17 mouse cellular contexts compared by ENCODE assay signal in the genomic region with DNA sequence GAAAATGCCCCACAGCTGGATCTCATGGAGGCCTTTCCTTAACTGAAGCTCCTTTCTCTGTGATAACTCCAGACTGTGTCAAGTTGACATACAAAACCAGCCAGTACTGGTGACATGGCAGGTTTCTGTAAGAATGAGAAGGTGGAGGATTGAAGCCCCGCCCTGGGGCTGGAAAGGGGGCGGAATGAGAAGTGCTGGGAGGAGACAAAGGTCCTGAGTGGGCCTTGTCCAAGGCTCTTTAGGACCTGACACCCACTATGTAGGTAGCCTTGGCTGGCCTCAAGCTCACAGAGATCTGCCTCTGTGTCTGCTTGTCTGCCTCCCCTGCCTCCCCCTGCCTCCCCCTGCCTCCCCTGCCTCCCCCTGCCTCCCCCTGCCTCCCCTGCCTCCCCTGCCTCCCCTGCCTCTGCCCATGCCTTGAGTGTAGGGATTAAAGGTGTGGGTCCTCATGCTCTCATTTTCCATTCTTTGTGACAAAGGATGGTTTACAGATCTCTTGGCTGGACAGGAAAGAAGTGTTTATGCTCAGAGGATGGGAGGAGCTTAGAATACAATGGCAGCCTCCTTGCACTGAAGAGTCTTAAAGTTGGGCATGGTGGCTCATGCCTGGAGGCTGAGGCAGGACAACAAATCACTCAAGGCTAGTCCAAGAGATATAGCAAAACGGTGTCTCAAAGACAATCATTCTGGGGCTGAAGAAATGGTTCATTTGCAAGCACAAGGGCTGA. TPM values are rescaled to one million over a fixed set of nuclear protein-coding genes. Genes with fewer than 3 reads are reported as not detected.
DNase-seq lines count a peak whose midpoint lies in the region; ATAC-seq and TF ChIP-seq lines count a peak whose summit lies in the region.
"Had no signal": no experiment of that assay in that cellular context is flagged by ENCODE, and none has a peak within 500 bp of the region (broad histone marks: within the 10 kb centered on the region; RNA-seq: fewer than 3 reads in every experiment).

No protein-coding gene starts in this region.

- WGBS in lung, embryonic 14.5 days = 70% methylated on average over 3 of the region's 3 CpGs
- WGBS in lung, adult 2 months = 39% methylated on average over 3 of the region's 3 CpGs
- WGBS in lung, embryonic 16.5 days = 64% methylated on average over 3 of the region's 3 CpGs

- no peak for TF ChIP-seq CTCF in lung, embryonic 14.5 days (IDR thresholded peaks at IDR 0.05; ENCODE audit: low read depth)
- no peak for TF ChIP-seq CTCF in lung, adult 2 months (IDR thresholded peaks at IDR 0.05; ENCODE audit: insufficient read depth, low read length)

- TF ChIP-seq POLR2A in lung, adult 2 months (IDR thresholded peaks at IDR 0.05; ENCODE audit: borderline replicate concordance, extremely low read depth, low read depth, low read length) = no peak

- no peaks in the 10 kb centered on the region for H3K27me3 ChIP-seq in lung, embryonic 14.5 days (ENCODE audit: insufficient read depth, low read length)
- H3K27me3 ChIP-seq in lung, embryonic 16.5 days (ENCODE audit: control insufficient read depth, insufficient read depth, low read depth, low read length) = no peaks in the 10 kb centered on the region
- H3K27me3 ChIP-seq: forebrain, embryonic 15.5 days; intestine, embryonic 15.5 days; Patski had no signal

- no peaks in the 10 kb centered on the region for H3K36me3 ChIP-seq in lung, embryonic 14.5 days (ENCODE audit: insufficient read depth)
- H3K36me3 ChIP-seq in lung, embryonic 16.5 days (ENCODE audit: control insufficient read depth, insufficient read depth, low read length) = no peaks in the 10 kb centered on the region
- H3K36me3 ChIP-seq: embryonic facial prominence, embryonic 10.5 days; forebrain, embryonic 15.5 days; intestine, embryonic 15.5 days had no signal

- no peak overlapping the region for H3K27ac ChIP-seq in lung, embryonic 14.5 days (ENCODE audit: low read depth)
- H3K27ac ChIP-seq in lung, embryonic 16.5 days (ENCODE audit: low read length) = no peak overlapping the region
- H3K27ac ChIP-seq: embryonic facial prominence, embryonic 10.5 days; forebrain, embryonic 15.5 days; hindbrain, embryonic 14.5 days; intestine, embryonic 15.5 days had no signal

- H3K9me3 ChIP-seq in lung, embryonic 14.5 days (ENCODE audit: low read depth, low read length) = no peaks in the 10 kb centered on the region
- H3K9me3 ChIP-seq in lung, embryonic 16.5 days (ENCODE audit: control insufficient read depth, low read length) = no peaks in the 10 kb centered on the region
- H3K9me3 ChIP-seq: embryonic facial prominence, embryonic 10.5 days; forebrain, embryonic 15.5 days; intestine, embryonic 15.5 days had no signal

- no peak overlapping the region for H3K9ac ChIP-seq in lung, embryonic 14.5 days
- no peak overlapping the region for H3K9ac ChIP-seq in lung, embryonic 16.5 days (ENCODE audit: low read length)
- H3K9ac ChIP-seq: forebrain, embryonic 15.5 days; hindbrain, embryonic 14.5 days; intestine, embryonic 15.5 days had no signal

- ATAC-seq in lung, embryonic 14.5 days (ENCODE audit: insufficient read depth) = peak; percentile 31; the same call in 1 of the 2 replicates
- peak; percentile 45 for ATAC-seq in lung, embryonic 16.5 days (ENCODE audit: low read depth)
- ATAC-seq: forebrain, embryonic 15.5 days; intestine, embryonic 15.5 days; Patski had no signal

- no peak overlapping the region for H3K4me3 ChIP-seq in lung, embryonic 14.5 days (ENCODE audit: low read depth, low read length)
- H3K4me3 ChIP-seq in lung, adult 2 months (replicated peaks; ENCODE audit: extremely low read depth, low read depth, low read length) = no peak overlapping the region
- H3K4me3 ChIP-seq in lung, embryonic 16.5 days (ENCODE audit: low read length) = no peak overlapping the region
- H3K4me3 ChIP-seq: embryonic facial prominence, embryonic 10.5 days; forebrain, embryonic 15.5 days; intestine, embryonic 15.5 days had no signal

- H3K4me2 ChIP-seq in lung, embryonic 14.5 days = no peak overlapping the region
- H3K4me2 ChIP-seq in lung, embryonic 16.5 days (ENCODE audit: low read depth, low read length) = no peak overlapping the region
- H3K4me2 ChIP-seq: forebrain, embryonic 15.5 days; hindbrain, embryonic 14.5 days; intestine, embryonic 15.5 days had no signal

- no peaks in the 10 kb centered on the region for H3K4me1 ChIP-seq in lung, embryonic 14.5 days (ENCODE audit: insufficient read depth)
- H3K4me1 ChIP-seq in lung, adult 2 months (ENCODE audit: control insufficient read depth, insufficient read depth, low read length) = no peaks in the 10 kb centered on the region
- H3K4me1 ChIP-seq in lung, embryonic 16.5 days (replicated peaks; ENCODE audit: control insufficient read depth, insufficient read depth, low read length) = peaks cover 3% of the 10 kb centered on the region
- H3K4me1 ChIP-seq: forebrain, embryonic 15.5 days; intestine, embryonic 15.5 days had no signal

- peak; percentile 32 for DNase-seq in lung, embryonic 14.5 days
- no peak for DNase-seq in lung, adult 2 months
- DNase-seq in R1 (ENCODE audit: low read depth, low spot score) = peak; percentile 84
- peak; percentile 29 for DNase-seq in lung, postnatal 36 days
- no peak for DNase-seq in spleen, postnatal 36 days (ENCODE audit: low spot score in 2 of 2)
- no peak for DNase-seq in urinary bladder, postnatal 25 days (ENCODE audit: low spot score)
- DNase-seq: adrenal gland, adult 8-10 months; adrenal gland, postnatal 36 days; cerebellum, adult 2 months; cerebellum, postnatal 10 days; heart, postnatal 10 days had no signal

RNA-seq across cellular contexts. Expression of a gene that starts 46.4 kb away (rescaled TPM):
- polyA plus RNA-seq in lung, embryonic 14.5 days (2014; fragmentation: Nextera tagmentation; extraction: Ambion mirVana) = 23.3 and 29.1 TPM in 2 replicates
- 81.1 and 86.4 TPM in 2 replicates for polyA plus RNA-seq in lung, adult 2 months (2012; rRNA removed)
- 14.8 and 16.1 TPM in 2 replicates for polyA plus RNA-seq in lung, embryonic 16.5 days (2015; fragmentation: Nextera tagmentation; extraction: Ambion mirVana)

Comparison
In these comparisons a context has a peak if more than half of its experiments do, and no peak if none do; other contexts are left out.
1. DNase-seq: peak in lung, embryonic 14.5 days (single experiment), R1 (single experiment) and lung, postnatal 36 days (single experiment); none in lung, adult 2 months (single experiment), spleen, postnatal 36 days (0 of 2) and urinary bladder, postnatal 25 days (single experiment).